Mouse (Mus musculus) hindbrain, embryonic 16.5 days (tissue): ENCODE results near the gene Gsg1. TPM values are rescaled to one million over a fixed set of nuclear protein-coding genes. Genes with fewer than 3 reads are reported as not detected.

Experiments
- ATAC-seq: fragments of 200-750 bp; cut with Nextera tagmentation; 2 replicates; pipeline ENCODE4 v1.8.0; 2017; ENCODE audit warnings: moderate TSS enrichment, moderate library complexity
- H3K27ac ChIP-seq: fragments of 300-500 bp; sonication (generic); 2 replicates; pipeline ENCODE4 v1.5.1; 2014; ENCODE audit warnings: low read depth, mild to moderate bottlenecking, control low read depth, low read length, moderate library complexity
- H3K27me3 ChIP-seq: fragments of 300-500 bp; sonication (generic); replicated peaks from 2 replicates; pipeline ENCODE4 v1.6.1; 2014; ENCODE audit warnings: low read length; ENCODE audit not compliant: control insufficient read depth, insufficient read depth
- H3K36me3 ChIP-seq: fragments of 300-500 bp; sonication (generic); 2 replicates; pipeline ENCODE4 v1.6.1; 2014; ENCODE audit warnings: mild to moderate bottlenecking, low read length, moderate library complexity, mixed read lengths; ENCODE audit not compliant: control insufficient read depth, insufficient read depth
- H3K4me1 ChIP-seq: fragments of 300-500 bp; sonication (generic); 2 replicates; pipeline ENCODE4 v1.6.1; 2014; ENCODE audit warnings: low read depth, low read length; ENCODE audit not compliant: control insufficient read depth, insufficient read depth
- H3K4me2 ChIP-seq: fragments of 300-500 bp; sonication (generic); 2 replicates; pipeline ENCODE4 v1.6.1; 2014; ENCODE audit warnings: mild to moderate bottlenecking, low read length, control low read depth, moderate library complexity
- H3K4me3 ChIP-seq: fragments of 300-500 bp; sonication (generic); 2 replicates; pipeline ENCODE4 v1.5.1; 2014; ENCODE audit warnings: mild to moderate bottlenecking, low read length, control low read depth, moderate library complexity
- H3K9ac ChIP-seq: fragments of 300-500 bp; sonication (generic); 2 replicates; pipeline ENCODE4 v1.6.1; 2014; ENCODE audit warnings: low read depth, mild to moderate bottlenecking, control low read depth, low read length, moderate library complexity
- H3K9me3 ChIP-seq: fragments of 300-500 bp; sonication (generic); 2 replicates; pipeline ENCODE4 v1.6.1; 2014; ENCODE audit warnings: mild to moderate bottlenecking, low read length, moderate library complexity; ENCODE audit not compliant: control insufficient read depth
- WGBS: fragments of 180-500 bp; shearing (Covaris S2); extraction: QIAGEN DNeasy Blood & Tissue Kit; methylation state at CpG from one replicate; pipeline ENCODE4 v1.1.7; 2014; 5-methylcytosine and 5-hydroxymethylcytosine counted together
- polyA plus RNA-seq: library from polyadenylated mRNA; unstranded; fragments of >200 nt; fragmentation: Nextera tagmentation; extraction: Ambion mirVana; gene quantifications from 2 replicates; pipeline ENCODE4 v1.2.1, GENCODE M21; 2015

The Gsg1 gene
- polyA plus RNA-seq, 1 experiment from 2014 or later, result 0.13 TPM

DNA sequence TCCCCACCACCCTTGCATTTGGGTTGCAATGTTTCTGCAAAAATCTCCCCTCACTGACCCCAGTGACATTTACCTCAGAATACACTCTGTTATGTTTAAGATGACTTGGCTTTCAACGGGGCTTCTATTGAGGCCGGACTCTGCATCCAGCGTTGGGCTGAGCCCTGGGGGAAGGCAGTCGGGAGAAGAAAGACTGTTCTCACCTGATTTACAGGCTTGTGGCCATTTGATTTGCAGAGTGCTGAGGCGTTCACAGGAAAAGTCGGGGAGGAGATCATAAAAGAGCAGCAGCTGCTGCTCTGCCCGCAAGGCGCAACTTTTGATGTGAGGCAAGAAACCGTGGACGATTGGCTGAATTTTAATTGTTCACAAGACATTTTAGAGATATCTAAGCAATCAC, 25.7 kb upstream of the Gsg1 start:
- no peaks in the 10 kb centered on the region for H3K27me3 ChIP-seq
- H3K27ac ChIP-seq, result no peak overlapping the region
- H3K4me1 ChIP-seq, result no peaks in the 10 kb centered on the region; the same call in 1 of the 2 replicates
- H3K4me3 ChIP-seq, result no peak overlapping the region
- no peak overlapping the region for H3K9ac ChIP-seq
- H3K36me3 ChIP-seq, result no peaks in the 10 kb centered on the region
- no peaks in the 10 kb centered on the region for H3K9me3 ChIP-seq
- WGBS, result 33% methylated on average over 10 of the region's 10 CpGs
- H3K4me2 ChIP-seq, result no peak overlapping the region; the same call in 1 of the 2 replicates
- no peak for ATAC-seq

DNA sequence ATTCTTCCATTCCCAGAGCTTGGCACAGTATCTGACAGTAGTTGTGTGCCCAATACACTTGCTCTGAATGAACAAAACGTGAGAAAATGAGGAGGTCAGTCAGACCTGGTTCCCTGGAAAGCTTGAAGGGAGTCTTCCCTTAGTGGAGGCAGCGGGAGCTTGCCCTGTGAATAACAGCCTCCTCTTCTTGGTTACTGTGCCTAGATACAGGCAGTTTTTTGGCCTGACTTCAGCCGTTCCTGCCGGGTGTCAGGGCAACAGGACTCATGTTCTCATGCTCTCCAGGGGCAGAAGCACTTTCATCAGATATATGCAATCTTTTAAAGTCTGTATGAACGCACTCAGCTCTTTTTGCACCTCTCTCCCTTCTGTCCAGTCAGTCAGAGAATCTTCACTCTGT, 25.1 kb upstream of the Gsg1 start:
- peak; percentile 82 for ATAC-seq
- H3K4me2 ChIP-seq, result no peak overlapping the region; the same call in 1 of the 2 replicates
- no peak overlapping the region for H3K4me3 ChIP-seq
- no peaks in the 10 kb centered on the region; the same call in 1 of the 2 replicates for H3K4me1 ChIP-seq
- H3K27me3 ChIP-seq, result no peaks in the 10 kb centered on the region
- no peaks in the 10 kb centered on the region for H3K9me3 ChIP-seq
- no peaks in the 10 kb centered on the region for H3K36me3 ChIP-seq
- H3K27ac ChIP-seq, result no peak overlapping the region
- H3K9ac ChIP-seq, result no peak overlapping the region
- 49% methylated on average over 5 of the region's 5 CpGs for WGBS

DNA sequence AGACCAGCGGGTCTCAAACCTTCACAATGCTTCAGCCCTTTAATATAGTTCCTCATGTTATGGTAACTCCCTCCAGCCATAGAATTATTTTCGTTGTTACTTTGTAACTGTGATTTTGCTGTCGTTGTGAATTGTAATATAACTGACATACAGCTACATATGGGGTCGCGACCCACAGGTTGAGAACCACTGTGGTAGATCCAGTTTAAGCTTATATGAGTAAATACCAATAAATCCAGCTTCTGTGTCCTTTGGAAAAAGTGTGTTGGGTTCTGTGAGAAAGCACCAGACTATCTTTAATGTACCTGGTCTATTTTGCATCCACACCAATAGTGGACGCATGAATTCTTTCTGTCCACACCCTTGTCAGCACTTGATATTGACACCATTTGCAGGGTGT, 24.2 kb upstream of the Gsg1 start:
- H3K4me2 ChIP-seq, result no peak overlapping the region
- WGBS, result 91% methylated on average over 6 of the region's 6 CpGs
- no peak overlapping the region for H3K27ac ChIP-seq
- H3K4me3 ChIP-seq, result no peak overlapping the region
- no peaks in the 10 kb centered on the region for H3K27me3 ChIP-seq
- H3K36me3 ChIP-seq, result no peaks in the 10 kb centered on the region
- H3K9ac ChIP-seq, result no peak overlapping the region
- ATAC-seq, result no peak
- H3K9me3 ChIP-seq, result no peaks in the 10 kb centered on the region
- H3K4me1 ChIP-seq, result no peaks in the 10 kb centered on the region; the same call in 1 of the 2 replicates

GRCm38 (mm10) chr6:135276474-135277295, 22.5 kb upstream of the Gsg1 start:
- Histone ChIP-seq H3K4me1 (no peaks in the 10 kb centered on the region; the same call in 1 of the 2 replicates), H3K36me3 (no peaks in the 10 kb centered on the region), H3K9me3 (no peaks in the 10 kb centered on the region), H3K9ac (no peak overlapping the region), H3K4me2 (no peak overlapping the region), H3K27me3 (no peaks in the 10 kb centered on the region), H3K27ac (no peak overlapping the region), H3K4me3 (no peak overlapping the region)
- ATAC-seq, result no peak
- WGBS, result 73% methylated on average over 6 of the region's 6 CpGs

DNA sequence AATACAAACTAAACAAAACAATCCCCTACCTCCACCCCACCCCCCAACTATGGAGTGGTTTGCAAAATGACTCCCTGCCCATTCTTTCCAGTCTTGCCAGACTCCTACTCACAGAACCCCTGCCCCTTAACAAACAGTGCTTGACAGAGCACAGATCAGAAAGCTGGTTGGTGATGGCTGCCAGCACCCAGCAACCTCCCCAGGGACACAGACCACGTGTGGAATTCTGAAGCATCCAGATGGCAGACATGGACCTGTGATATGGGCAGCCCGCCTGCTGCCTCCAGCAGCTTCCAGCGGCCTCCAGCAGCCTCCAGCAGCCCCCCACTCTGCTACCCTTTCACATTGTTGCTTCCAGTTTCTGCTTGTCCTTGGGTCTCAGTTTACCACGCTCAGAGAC, 21.1 kb upstream of the Gsg1 start:
- H3K27ac ChIP-seq, result no peak overlapping the region
- H3K9ac ChIP-seq, result no peak overlapping the region
- no peak for ATAC-seq
- WGBS, result 63% methylated on average over 4 of the region's 4 CpGs
- no peaks in the 10 kb centered on the region for H3K27me3 ChIP-seq
- no peaks in the 10 kb centered on the region; the same call in 1 of the 2 replicates for H3K4me1 ChIP-seq
- H3K36me3 ChIP-seq, result no peaks in the 10 kb centered on the region
- no peak overlapping the region for H3K4me3 ChIP-seq
- H3K9me3 ChIP-seq, result no peaks in the 10 kb centered on the region
- no peak overlapping the region for H3K4me2 ChIP-seq

GRCm38 (mm10) chr6:135273066-135273465, 18.9 kb upstream of the Gsg1 start:
- no peaks in the 10 kb centered on the region for H3K36me3 ChIP-seq
- WGBS, result 91% methylated on average over 6 of the region's 6 CpGs
- H3K9me3 ChIP-seq, result no peaks in the 10 kb centered on the region
- no peak overlapping the region for H3K27ac ChIP-seq
- H3K27me3 ChIP-seq, result no peaks in the 10 kb centered on the region
- ATAC-seq, result no peak
- H3K9ac ChIP-seq, result no peak overlapping the region
- H3K4me1 ChIP-seq, result no peaks in the 10 kb centered on the region
- no peak overlapping the region for H3K4me2 ChIP-seq
- no peak overlapping the region for H3K4me3 ChIP-seq

GRCm38 (mm10) chr6:135271761-135272160, 17.6 kb upstream of the Gsg1 start:
- Histone ChIP-seq H3K4me2 (no peak overlapping the region), H3K36me3 (no peaks in the 10 kb centered on the region), H3K9ac (no peak overlapping the region), H3K27me3 (no peaks in the 10 kb centered on the region), H3K4me1 (no peaks in the 10 kb centered on the region), H3K27ac (no peak overlapping the region), H3K4me3 (no peak overlapping the region), H3K9me3 (no peaks in the 10 kb centered on the region)
- no peak for ATAC-seq
- WGBS, result 49% methylated on average over 2 of the region's 2 CpGs

- H3K4me1 ChIP-seq, result no peaks in the 10 kb centered on the region
- no peak for ATAC-seq
- H3K36me3 ChIP-seq, result no peaks in the 10 kb centered on the region
Measured at GRCm38 (mm10) chr6:135269626-135270025, 15.5 kb upstream of the Gsg1 start.

DNA sequence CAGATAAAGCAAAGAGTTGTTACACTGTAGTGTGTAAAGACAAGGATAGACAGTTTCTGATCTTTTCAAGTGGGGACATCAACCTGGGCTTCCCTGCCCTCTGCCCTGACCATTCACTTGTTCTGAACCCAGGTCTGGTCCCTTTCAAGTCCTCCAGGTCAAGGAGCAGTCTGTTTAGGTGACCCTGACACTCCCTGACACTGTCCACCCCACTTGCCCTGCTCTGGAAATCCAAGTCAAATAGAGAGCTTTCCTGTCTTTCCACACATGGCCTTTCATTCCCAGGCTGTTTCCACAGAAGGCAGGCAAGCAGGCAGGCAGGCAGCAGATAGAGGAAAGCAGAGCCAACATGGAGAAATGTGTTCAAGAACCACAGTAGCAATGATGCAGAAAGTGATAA, 14.2 kb upstream of the Gsg1 start:
- Histone ChIP-seq H3K4me2 (no peak overlapping the region), H3K4me3 (no peak overlapping the region), H3K4me1 (no peaks in the 10 kb centered on the region), H3K27me3 (no peaks in the 10 kb centered on the region), H3K9me3 (no peaks in the 10 kb centered on the region; the same call in 1 of the 2 replicates), H3K36me3 (no peaks in the 10 kb centered on the region), H3K27ac (no peak overlapping the region), H3K9ac (no peak overlapping the region)
- ATAC-seq, result no peak

More at GRCm38 (mm10) chr6:135269626-135270025, 15.5 kb upstream of the Gsg1 start:
- Histone ChIP-seq H3K4me2 (no peak overlapping the region), H3K9ac (no peak overlapping the region), H3K4me3 (no peak overlapping the region), H3K27me3 (no peaks in the 10 kb centered on the region), H3K9me3 (no peaks in the 10 kb centered on the region), H3K27ac (no peak overlapping the region)
- WGBS, result 43% methylated on average over 6 of the region's 6 CpGs
